Comparison of ENCODE assay signal across 8 mouse cellular contexts in genomic region chr16:28928466-28928814, GRCm38 (mm10). TPM values are rescaled to one million over a fixed set of nuclear protein-coding genes. Genes with fewer than 3 reads are reported as not detected.
DNase-seq lines count a peak whose midpoint lies in the region; ATAC-seq and TF ChIP-seq lines count a peak whose summit lies in the region.

No protein-coding gene starts in this region.

- 0 out of 2 replicates have a peak, but pooled peaks cover 2% of the 10 kb centered on the region for H3K27me3 ChIP-seq in heart, embryonic 14.5 days (ENCODE audit: control insufficient read depth, insufficient read depth, low read length)

- DNase-seq in left cerebral cortex, adult 2 months (ENCODE audit: extremely low spot score in 1 of 2, low spot score in 2 of 2) = peak; percentile 20 to 28
- no peak for DNase-seq in left cerebral cortex, postnatal 36 days (ENCODE audit: low spot score in 2 of 2)
- peak; percentile 50 for DNase-seq in cerebellum, adult 9-10 months
- peak; percentile 21 for DNase-seq in layer of hippocampus, adult 9-10 months (ENCODE audit: low spot score)
- peak; percentile 16 for DNase-seq in testis, postnatal 14 days (ENCODE audit: low spot score)

- peak overlapping the region; percentile 87 for H3K9ac ChIP-seq in heart, embryonic 14.5 days (ENCODE audit: low read length)

- H3K4me3 ChIP-seq in left cerebral cortex, adult 2 months = peak overlapping the region; percentile 96
- peak overlapping the region; percentile 75 to 81 for H3K4me3 ChIP-seq in heart, embryonic 14.5 days (ENCODE audit: control insufficient read depth in 1 of 2, insufficient read depth in 1 of 2, low read depth in 1 of 2, low read length in 2 of 2)

- no peak for ATAC-seq in heart, embryonic 14.5 days (ENCODE audit: insufficient number of reproducible peaks, insufficient read depth, low FRiP score, low read depth)
- ATAC-seq in megakaryocyte progenitor cell, adult 5-6 weeks (replicated peaks; ENCODE audit: poor library complexity) = peak; percentile 29; the same call in 1 of the 2 replicates
- no peak for ATAC-seq in megakaryocyte-erythroid progenitor cell, adult 5-6 weeks (replicated peaks; ENCODE audit: low FRiP score, low TSS enrichment, poor library complexity, severe bottlenecking)

- peak overlapping the region; percentile 75 for H3K4me2 ChIP-seq in heart, embryonic 14.5 days (ENCODE audit: low read length)

- H3K4me1 ChIP-seq in heart, embryonic 14.5 days (ENCODE audit: control insufficient read depth in 2 of 2, insufficient read depth in 2 of 2, low read length in 2 of 2) = peaks cover 0 to 7% of the 10 kb centered on the region in 2 experiments; a peak in 3 of 4 replicates

- H3K27ac ChIP-seq in left cerebral cortex, adult 2 months = peak overlapping the region; percentile 97
- 0 out of 4 replicates have a peak overlapping the region, but pooled peaks have one; percentile 85 to 93 for H3K27ac ChIP-seq in heart, embryonic 14.5 days (replicated peaks in 1 of 2; ENCODE audit: control insufficient read depth in 1 of 2, insufficient read depth in 1 of 2, low read depth in 2 of 2, low read length in 2 of 2)

- WGBS in heart, embryonic 14.5 days = under 1% methylated on average over 10 of the region's 10 CpGs

- TF ChIP-seq CTCF in left cerebral cortex, adult 2 months (IDR thresholded peaks at IDR 0.05) = peak; percentile 16

- intact Hi-C loops in left cerebral cortex, adult 2 months (cut with DNase I) = loop anchor here (5.0 kb wide), 5 partner anchors 46 to 634 kb away; no protein-coding TSS in a partner anchor
- intact Hi-C loops in left cerebral cortex, postnatal 36 days (cut with DNase I) = loop anchor here (2.0 kb wide), 3 partner anchors 78 to 282 kb away; no protein-coding TSS in a partner anchor

- H3K36me3 ChIP-seq in heart, embryonic 14.5 days (ENCODE audit: control insufficient read depth, insufficient read depth, low read length) = no peaks in the 10 kb centered on the region

- H3K9me3 ChIP-seq in heart, embryonic 14.5 days (ENCODE audit: control insufficient read depth, low read length) = no peaks in the 10 kb centered on the region

RNA-seq across cellular contexts. Expression of gene Mb21d2, which starts 1.0 kb away (rescaled TPM):
- 10 to 100 TPM; 37.9 to 39.0 TPM for total RNA-seq in left cerebral cortex, adult 2 months (2021)
- total RNA-seq in left cerebral cortex, postnatal 36 days (2021) = 10 to 100 TPM; 35.8 to 44.1 TPM
- polyA plus RNA-seq in heart, embryonic 14.5 days (2014; fragmentation: Nextera tagmentation; extraction: Ambion mirVana) = 4.1 and 4.7 TPM in 2 replicates
- not detected in 2 replicates for total RNA-seq in megakaryocyte progenitor cell, adult 5-6 weeks (2015)
- total RNA-seq in megakaryocyte progenitor cell, adult 5-6 weeks (2017) = 0.24 TPM in 1 of 2 replicates, not detected in the other
- total RNA-seq in megakaryocyte-erythroid progenitor cell, adult 5-6 weeks (2014; fragmentation: Nextera tagmentation) = not detected in 2 replicates
- total RNA-seq in megakaryocyte-erythroid progenitor cell, adult 5-6 weeks (2017) = not detected in 2 replicates

Comparison
In these comparisons a context has a peak if more than half of its experiments do, and no peak if none do; other contexts are left out.
1. DNase-seq: peak in left cerebral cortex, adult 2 months (2 of 2), cerebellum, adult 9-10 months (single experiment), layer of hippocampus, adult 9-10 months (single experiment) and testis, postnatal 14 days (single experiment); none in left cerebral cortex, postnatal 36 days (0 of 2).
2. RNA of gene Mb21d2, which starts 1.0 kb away (total RNA-seq): 35.8 to 44.1 TPM in left cerebral cortex, postnatal 36 days and 37.9 to 39.0 TPM in left cerebral cortex, adult 2 months; 0.24 TPM in megakaryocyte progenitor cell, adult 5-6 weeks and not detected in megakaryocyte-erythroid progenitor cell, adult 5-6 weeks; every median in the first group is over 10 times any median in the second.